Mouse (Mus musculus) lung, adult 2 months (tissue): ENCODE measurements around the gene Aox1. TPM values are rescaled to one million over a fixed set of nuclear protein-coding genes. Genes with fewer than 3 reads are reported as not detected.

ENCODE experiments used
- DNase-seq: peaks from one replicate; pipeline ENCODE4 v3.0.0; 2022
- H3K4me1 ChIP-seq: fragments of 200-500 bp; 2 replicates; pipeline ENCODE4 v1.6.1; 2011; ENCODE audit warnings: low read length; ENCODE audit not compliant: control insufficient read depth, insufficient read depth
- H3K4me3 ChIP-seq: fragments of 200-500 bp; replicated peaks from 2 replicates; pipeline ENCODE3; 2011; ENCODE audit warnings: low read depth, mild to moderate bottlenecking, control low read depth, low read length; ENCODE audit errors: extremely low read depth
- CTCF ChIP-seq: fragments of 200-500 bp; IDR thresholded peaks from 2 replicates; pipeline ENCODE4 v1.5.1; 2011; ENCODE audit warnings: mild to moderate bottlenecking, low read length, control low read depth; ENCODE audit not compliant: insufficient read depth
- POLR2A ChIP-seq: fragments of 200-500 bp; IDR thresholded peaks from 2 replicates; pipeline ENCODE4 v1.6.1; 2011; ENCODE audit warnings: low read depth, mild to moderate bottlenecking, control low read depth, low read length, borderline replicate concordance; ENCODE audit errors: extremely low read depth
- WGBS: fragments of 180-500 bp; shearing (Covaris S2); methylation state at CpG from one replicate; pipeline ENCODE4 v1.1.7; 2018; 5-methylcytosine and 5-hydroxymethylcytosine counted together
- polyA plus RNA-seq: library from polyadenylated mRNA; depleted of rRNA; stranded (reverse); fragments of >200 nt; gene quantifications from 2 replicates; pipeline ENCODE4 v1.2.3, GENCODE M21; 2012

Gene Aox1
- polyA plus RNA-seq, 1 experiment = 18.0 TPM

- no peak overlapping the region for H3K4me3 ChIP-seq
- no peak for TF ChIP-seq POLR2A
- no peak for TF ChIP-seq CTCF
- WGBS = 62% methylated on average over 11 of the region's 11 CpGs
- no peak for DNase-seq
- no peaks in the 10 kb centered on the region for H3K4me1 ChIP-seq
These were observed 27.2 kb downstream of the Aox1 start for GRCm38 (mm10) chr1:58056939-58057338.

- WGBS = 91% methylated on average over 4 of the region's 4 CpGs
- H3K4me1 ChIP-seq = no peaks in the 10 kb centered on the region
- H3K4me3 ChIP-seq = no peak overlapping the region
- no peak for DNase-seq
- TF ChIP-seq POLR2A (no peak), CTCF (no peak)
These were observed 29.1 kb downstream of the Aox1 start for GRCm38 (mm10) chr1:58058846-58059245.

GRCm38 (mm10) chr1:58062131-58062530 lies 32.4 kb downstream of the Aox1 start:
- 93% methylated on average over 7 of the region's 7 CpGs for WGBS
- no peak overlapping the region for H3K4me3 ChIP-seq
- no peak for TF ChIP-seq POLR2A
- no peak for TF ChIP-seq CTCF
- no peaks in the 10 kb centered on the region for H3K4me1 ChIP-seq
- no peak for DNase-seq

- DNase-seq = no peak
- no peaks in the 10 kb centered on the region for H3K4me1 ChIP-seq
- WGBS = 84% methylated on average over 5 of the region's 5 CpGs
- no peak overlapping the region for H3K4me3 ChIP-seq
- TF ChIP-seq CTCF = no peak
- TF ChIP-seq POLR2A = no peak
These were observed 35.4 kb downstream of the Aox1 start for GRCm38 (mm10) chr1:58065151-58065550.

- H3K4me3 ChIP-seq = no peak overlapping the region
- TF ChIP-seq POLR2A (no peak), CTCF (no peak)
- DNase-seq = no peak
- H3K4me1 ChIP-seq = no peaks in the 10 kb centered on the region
- WGBS = 63% methylated on average over 3 of the region's 3 CpGs
These were observed 35.9 kb downstream of the Aox1 start for GRCm38 (mm10) chr1:58065606-58066005.

- TF ChIP-seq POLR2A (no peak), CTCF (no peak)
- H3K4me3 ChIP-seq = no peak overlapping the region
- 51% methylated on average over 6 of the region's 6 CpGs for WGBS
- no peak for DNase-seq
- H3K4me1 ChIP-seq = no peaks in the 10 kb centered on the region
These were observed 39.5 kb downstream of the Aox1 start for GRCm38 (mm10) chr1:58069181-58069580.

GRCm38 (mm10) chr1:58070091-58070490 lies 40.4 kb downstream of the Aox1 start:
- no peak for TF ChIP-seq POLR2A
- TF ChIP-seq CTCF = no peak
- WGBS = 90% methylated on average over 11 of the region's 11 CpGs
- no peak overlapping the region for H3K4me3 ChIP-seq
- H3K4me1 ChIP-seq = no peaks in the 10 kb centered on the region
- no peak for DNase-seq

GRCm38 (mm10) chr1:58071006-58071405 lies 41.3 kb downstream of the Aox1 start:
- WGBS = 53% methylated on average over 9 of the region's 9 CpGs
- H3K4me1 ChIP-seq = no peaks in the 10 kb centered on the region
- TF ChIP-seq CTCF (no peak), POLR2A (no peak)
- DNase-seq = no peak
- no peak overlapping the region for H3K4me3 ChIP-seq

- TF ChIP-seq POLR2A = no peak
- no peak for TF ChIP-seq CTCF
- Histone ChIP-seq H3K4me3 (no peak overlapping the region), H3K4me1 (no peaks in the 10 kb centered on the region)
- WGBS = 77% methylated on average over 1 of the region's 1 CpGs
- no peak for DNase-seq
These were observed 41.8 kb downstream of the Aox1 start for GRCm38 (mm10) chr1:58071509-58071908.

- no peak for TF ChIP-seq POLR2A
- no peak for TF ChIP-seq CTCF
- DNase-seq = no peak
- no peaks in the 10 kb centered on the region for H3K4me1 ChIP-seq
- WGBS = 69% methylated on average over 2 of the region's 2 CpGs
- H3K4me3 ChIP-seq = no peak overlapping the region
These were observed 42.7 kb downstream of the Aox1 start for GRCm38 (mm10) chr1:58072416-58072815.

GRCm38 (mm10) chr1:58072991-58073730 lies 43.4 kb downstream of the Aox1 start:
- H3K4me3 ChIP-seq = no peak overlapping the region
- DNase-seq = no peak
- no peaks in the 10 kb centered on the region for H3K4me1 ChIP-seq
- 58% methylated on average over 12 of the region's 12 CpGs for WGBS
- TF ChIP-seq POLR2A (no peak), CTCF (no peak)
